Mouse (Mus musculus): ENCODE data around the gene Pik3r1.

Pik3r1 gene

DNA sequence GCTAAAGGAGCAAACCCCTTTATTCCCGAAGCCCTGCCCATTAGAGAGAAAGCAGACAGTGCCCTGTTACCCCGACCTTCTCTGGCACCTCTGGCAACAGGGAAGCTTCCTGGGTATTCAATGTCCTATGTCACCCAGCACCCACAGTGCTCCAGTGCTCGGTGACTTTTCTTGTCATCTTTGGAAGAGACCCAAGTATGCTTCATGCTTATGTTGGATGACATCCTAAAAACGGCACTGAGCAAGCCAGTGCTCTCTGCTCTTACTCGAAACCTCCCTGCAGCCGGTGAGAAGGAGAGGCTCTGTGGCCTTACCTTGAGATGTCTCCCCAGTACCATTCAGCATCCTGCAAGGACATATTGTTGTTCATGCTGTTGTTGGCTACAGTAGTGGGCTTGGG, 77.8 kb downstream of the Pik3r1 start:
- no peak for DNase-seq (ENCODE audit: low read depth in 1 of 2, low spot score in 2 of 2)

DNA sequence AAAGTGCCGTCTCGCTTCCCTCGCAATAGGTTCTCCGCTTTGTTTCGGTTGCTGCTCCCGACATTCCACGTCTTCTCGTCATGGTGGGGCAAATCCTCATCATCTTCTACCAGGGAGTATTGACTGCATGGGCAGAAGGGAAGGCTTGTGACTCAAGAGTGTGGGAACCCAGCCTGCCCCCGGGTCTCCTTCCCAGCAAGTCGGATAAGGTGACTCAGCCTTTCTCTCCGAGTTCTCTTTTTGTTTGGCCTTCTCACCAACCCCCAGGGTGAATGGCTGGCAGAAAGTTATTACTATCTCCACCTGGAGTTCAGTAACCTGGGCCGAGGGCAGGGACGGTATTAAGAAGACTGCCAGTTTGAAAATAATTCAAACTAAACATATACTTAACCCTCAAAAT, 81.8 kb downstream of the Pik3r1 start:
- DNase-seq (ENCODE audit: low read depth in 1 of 2, low spot score in 2 of 2) = no peak

DNA sequence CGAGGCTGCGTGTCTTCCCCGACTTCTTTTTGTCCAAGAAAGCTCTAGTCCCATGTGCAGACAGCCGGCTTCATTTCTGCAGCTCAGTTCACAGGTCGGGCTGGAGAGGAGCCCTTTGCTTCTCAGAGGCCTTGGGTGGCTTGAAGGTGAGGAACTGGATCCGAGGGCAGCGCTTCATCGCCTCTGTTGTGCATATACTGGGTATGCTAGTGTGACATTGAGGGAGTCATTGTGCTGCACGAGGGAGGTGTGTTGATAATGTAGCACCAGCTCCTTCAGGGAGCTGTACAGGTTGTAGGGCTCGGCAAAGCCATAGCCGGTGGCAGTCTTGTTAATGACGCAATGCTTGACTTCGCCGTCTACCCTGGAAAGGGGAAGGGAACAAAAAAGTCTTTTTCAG, 83.3 kb downstream of the Pik3r1 start:
- no peak for DNase-seq (ENCODE audit: low read depth in 1 of 2, low spot score in 2 of 2)

DNA sequence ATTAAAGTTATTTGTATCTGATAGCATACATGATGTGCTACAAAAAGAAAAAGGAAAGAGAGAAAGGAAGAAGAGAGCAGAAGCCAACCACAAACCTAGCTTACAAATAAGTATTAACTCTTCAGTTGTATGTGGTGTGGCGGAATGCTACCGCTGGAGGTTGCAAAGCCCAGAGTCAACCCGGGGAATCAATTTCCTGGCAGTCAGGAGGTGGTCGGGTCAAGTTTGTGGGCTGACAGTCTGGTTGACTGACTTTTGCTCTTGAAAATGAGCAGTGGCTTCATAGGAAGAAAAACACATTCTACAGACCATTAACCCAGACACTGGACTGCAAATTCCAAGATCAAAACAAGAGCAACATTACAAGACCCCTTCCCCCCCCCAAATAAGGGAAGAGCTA, 85.6 kb downstream of the Pik3r1 start:
- DNase-seq (ENCODE audit: low read depth in 1 of 2, low spot score in 2 of 2) = no peak

DNA sequence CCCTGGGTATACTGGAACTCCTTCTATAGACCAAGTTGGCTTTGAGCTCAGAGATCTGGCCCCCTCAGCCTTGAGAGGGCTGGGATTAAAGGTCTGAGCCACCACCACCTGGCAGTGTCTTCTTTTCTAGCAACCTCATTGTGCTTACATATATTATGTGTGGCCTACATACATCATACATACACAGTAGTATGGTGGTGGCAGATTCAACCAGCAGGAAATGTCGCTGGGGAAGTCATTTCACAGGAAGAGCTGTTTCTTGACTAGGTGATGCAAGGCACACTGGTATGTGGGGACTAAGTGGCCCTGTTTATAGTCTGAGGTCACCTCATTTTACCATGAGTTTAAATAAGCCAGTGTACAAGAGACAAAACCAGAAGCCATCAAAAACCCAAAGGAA, 87.9 kb downstream of the Pik3r1 start:
- no peak for DNase-seq (ENCODE audit: low read depth in 1 of 2, low spot score in 2 of 2)

DNA sequence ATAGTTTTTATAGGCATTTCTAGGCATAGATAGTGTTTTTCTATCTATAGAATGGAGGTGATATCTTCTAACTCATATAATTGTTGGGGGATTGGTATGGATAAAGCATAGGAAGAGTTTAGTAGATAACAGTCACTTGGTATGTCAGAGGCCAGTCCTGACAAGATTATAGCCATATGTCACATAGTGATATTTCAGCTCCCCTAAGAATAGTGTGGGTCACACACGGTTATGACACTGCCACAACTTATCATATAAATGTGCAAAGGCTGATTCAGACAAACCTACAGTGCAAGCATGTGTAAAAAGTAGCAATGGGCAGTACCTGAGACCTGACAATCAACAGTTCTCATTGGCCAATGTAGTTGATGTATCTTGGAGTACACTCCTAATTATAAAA, 89.0 kb downstream of the Pik3r1 start:
- DNase-seq (ENCODE audit: low read depth in 1 of 2, low spot score in 2 of 2) = no peak

DNA sequence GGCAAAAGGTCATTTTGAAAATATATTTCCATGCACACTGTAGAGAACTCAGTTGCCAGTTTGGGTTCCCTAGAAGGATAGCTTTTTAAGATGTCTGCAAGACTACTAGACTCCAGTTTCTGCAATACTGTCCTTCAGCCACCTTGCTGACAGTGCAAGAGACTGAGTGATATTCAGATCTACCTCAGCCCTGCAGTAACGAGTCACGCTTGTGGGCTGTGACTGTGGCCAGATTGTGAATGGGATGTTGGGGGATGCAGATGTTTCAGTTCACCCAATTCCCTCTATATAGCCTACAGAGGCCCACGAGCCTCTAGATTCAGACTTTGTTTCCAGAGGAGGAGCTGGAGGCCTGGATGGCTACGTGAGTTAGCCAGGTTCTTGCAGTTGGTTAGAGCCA, 90.0 kb downstream of the Pik3r1 start:
- no peak for DNase-seq (ENCODE audit: low read depth in 1 of 2, low spot score in 2 of 2)

DNA sequence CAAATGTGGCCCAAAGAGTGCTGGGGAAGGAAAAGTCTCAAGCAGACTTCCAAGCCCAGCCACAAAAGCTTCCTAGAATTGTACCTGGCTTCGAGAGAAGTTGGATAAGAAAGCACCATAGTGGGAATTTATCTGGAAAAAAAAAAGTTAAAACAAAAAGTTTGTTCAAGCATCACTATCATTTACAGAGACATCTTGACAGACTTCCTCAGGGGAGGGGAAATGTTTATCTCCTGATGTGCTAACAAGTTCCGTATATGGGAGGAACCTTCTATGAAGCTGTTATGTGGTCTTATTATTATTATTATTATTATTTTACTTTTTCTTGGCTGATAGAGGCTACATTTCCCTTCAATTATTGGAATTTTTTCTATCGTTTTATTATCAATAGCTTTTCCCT, 94.1 kb downstream of the Pik3r1 start:
- no peak for DNase-seq (ENCODE audit: low read depth in 1 of 2, low spot score in 2 of 2)

DNA sequence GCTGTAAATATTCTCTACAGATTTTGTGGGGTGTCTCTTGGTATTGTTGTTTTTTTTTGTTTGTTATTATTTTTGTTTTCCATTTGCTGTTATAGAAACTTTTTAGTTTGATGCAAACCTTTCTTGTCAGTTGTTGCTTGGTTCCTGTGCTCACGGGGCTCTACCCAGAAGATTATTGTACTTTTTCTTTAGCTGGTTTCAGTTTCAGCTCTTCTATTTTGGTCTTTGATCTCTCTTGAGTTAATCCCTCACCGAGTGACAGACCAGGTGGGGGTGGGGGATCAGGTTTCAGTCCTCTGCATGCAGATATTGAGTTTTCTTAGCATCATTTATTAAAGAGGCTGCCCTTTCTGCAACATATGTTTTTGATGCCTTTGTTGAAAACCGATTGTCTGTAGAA, 99.2 kb downstream of the Pik3r1 start:
- no peak for DNase-seq (ENCODE audit: low read depth in 1 of 2, low spot score in 2 of 2)

DNA sequence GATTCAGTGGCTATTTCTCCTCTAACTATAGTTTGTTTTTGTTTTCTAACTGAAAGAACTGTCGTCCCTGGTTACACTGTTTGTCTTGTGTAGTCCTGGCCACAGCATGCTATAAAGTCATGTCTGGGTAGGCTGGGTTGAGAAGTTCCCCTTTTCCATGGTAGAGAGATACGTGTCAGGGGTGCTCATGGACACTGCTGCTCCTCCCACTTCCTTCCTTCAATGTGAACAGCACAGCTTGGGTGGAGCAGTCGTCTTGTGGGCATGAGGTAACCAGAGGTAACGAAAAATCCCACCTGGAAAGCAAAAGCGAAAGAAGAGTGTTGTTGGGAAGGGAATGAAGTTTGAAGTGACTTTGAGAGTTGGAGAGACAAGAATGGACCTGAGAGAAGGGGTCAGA, 104.0 kb downstream of the Pik3r1 start:
- peak; percentile 35 to 73 for DNase-seq (ENCODE audit: low read depth in 1 of 2, low spot score in 2 of 2)

DNA sequence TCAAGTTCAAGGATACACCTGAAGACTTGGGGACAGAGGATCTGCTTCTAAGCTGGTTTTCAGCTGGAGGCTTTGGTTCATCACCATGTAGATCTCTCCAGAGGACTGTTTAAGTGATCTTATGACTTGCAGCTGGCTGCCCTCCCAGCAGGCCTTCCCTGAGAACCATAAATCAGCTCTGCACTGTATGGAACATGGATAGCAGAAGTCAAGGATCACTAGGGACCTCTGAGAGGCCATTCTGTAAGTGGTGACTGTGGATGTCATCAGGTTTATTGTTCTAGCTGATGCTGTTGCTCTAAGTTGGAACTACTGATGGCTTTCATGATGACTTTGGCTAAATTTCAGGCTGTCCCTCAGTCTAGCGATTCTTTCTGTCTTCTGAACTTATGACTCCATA, 105.1 kb downstream of the Pik3r1 start:
- no peak for DNase-seq (ENCODE audit: low read depth in 1 of 2, low spot score in 2 of 2)

DNA sequence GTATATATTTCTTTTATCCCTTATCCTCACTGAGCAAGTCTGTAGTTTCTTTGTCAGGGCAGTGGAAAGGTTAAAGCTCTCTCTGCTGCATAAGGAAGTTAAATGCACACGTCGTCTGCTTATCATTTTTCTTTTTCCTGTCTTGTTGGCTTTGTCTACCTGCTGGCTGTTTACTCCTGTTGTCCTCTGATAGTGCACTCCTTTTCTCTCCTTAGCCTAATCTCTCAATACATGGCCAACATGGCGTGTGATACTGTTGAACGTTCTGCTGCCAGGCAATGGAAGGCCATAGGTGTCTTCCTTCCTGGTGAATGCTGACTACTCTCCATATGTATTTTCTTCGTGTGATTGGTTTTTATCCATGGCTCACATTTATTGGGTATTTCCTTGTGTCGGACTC, 106.5 kb downstream of the Pik3r1 start:
- DNase-seq (ENCODE audit: low read depth in 1 of 2, low spot score in 2 of 2) = no peak

DNA sequence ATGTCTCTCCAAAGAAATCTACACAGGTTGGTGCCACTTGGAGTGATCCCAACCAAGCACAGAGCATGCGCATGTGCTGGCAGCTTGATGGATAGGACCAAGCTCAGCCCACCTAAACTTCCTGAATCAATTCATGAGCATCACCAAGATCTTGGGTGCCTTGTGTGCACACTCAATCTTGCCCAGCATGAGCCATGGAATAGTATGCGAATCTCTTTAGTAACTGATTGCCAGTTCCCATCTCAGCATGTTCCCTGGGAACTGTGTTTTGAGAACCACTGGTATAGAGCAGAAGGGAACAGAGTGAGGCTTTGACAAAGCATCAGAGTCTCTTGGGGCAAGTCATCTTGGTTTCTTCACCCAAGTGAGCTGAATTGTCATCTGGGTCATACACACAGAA, 107.8 kb downstream of the Pik3r1 start:
- no peak for DNase-seq (ENCODE audit: low read depth in 1 of 2, low spot score in 2 of 2)

DNA sequence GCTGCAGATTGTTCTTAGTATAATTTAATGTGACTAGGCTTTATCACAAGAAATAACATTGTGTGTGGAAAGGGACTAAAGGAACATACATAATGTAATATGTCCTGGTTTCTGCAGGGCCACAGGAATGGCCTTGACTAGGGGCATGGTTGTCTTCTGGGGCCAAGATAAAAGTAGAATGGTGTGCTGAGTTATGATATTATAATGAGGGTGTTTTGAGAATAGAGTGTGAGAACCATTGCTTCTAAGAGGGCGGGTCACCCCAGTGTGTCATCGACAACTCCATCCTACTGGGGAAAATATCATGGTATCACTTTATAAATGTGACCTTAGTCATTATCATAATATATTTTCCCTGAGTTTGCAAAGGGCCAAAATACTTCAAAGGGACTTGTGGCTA, 115.9 kb downstream of the Pik3r1 start:
- no peak for DNase-seq (ENCODE audit: low read depth in 1 of 2, low spot score in 2 of 2)

DNA sequence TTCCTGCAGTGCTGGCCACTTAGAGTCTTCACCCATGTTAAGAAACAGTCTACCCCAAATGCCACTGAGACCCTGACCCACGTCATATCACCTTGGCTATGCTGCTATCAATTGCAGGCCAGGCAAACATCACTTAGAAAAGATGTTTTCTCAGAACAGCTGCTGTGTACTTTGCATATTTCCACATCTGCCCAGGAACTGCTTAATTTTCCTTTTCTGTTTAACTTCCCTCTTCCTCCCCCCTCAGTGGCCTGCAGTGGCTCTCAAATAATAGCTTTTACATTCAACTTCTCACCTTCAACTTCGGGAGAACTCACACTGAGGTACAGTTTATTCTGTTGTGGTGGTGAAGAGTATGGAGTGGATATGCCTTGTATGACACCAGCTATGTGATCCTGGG, 126.4 kb downstream of the Pik3r1 start:
- no peak for DNase-seq (ENCODE audit: low read depth in 1 of 2, low spot score in 2 of 2)

DNA sequence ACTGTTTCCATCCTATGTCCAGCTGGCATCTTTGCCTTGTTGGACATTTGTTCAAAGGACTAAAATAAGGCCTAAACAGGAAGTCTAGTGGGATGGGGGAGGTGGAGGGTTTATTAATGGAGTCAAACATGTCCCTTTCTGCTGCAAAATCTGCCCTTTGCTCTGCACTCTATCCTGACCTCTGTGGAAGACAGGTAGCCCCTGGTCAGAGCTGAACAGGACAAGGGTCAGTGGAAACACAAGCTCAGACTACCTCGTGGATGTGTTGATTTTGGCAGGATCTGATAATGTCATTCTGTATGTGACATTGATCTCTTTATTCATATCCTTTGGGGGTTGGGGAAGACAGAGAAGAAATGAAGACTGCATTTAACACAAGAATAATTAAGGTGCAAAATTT, 132.2 kb downstream of the Pik3r1 start:
- no peak for DNase-seq (ENCODE audit: low read depth in 1 of 2, low spot score in 2 of 2)

DNA sequence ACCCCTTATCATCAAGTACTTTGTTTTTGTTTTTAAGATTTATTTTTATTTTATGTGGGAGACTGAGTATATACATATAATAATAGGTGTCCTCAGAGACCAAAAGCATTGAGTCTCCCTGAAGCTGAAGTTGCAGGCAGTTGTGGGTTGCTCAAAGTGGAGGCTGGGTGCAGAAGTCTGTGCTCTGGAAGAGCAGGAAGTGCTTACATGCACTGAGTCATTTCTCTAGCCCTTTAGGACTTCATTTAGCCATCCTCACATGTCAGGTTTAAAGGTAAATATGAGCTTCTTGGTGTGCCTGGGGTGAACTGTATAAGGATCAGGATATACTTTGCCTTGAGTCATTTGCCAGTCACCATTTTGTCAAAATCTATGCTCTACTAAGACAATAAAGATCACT, 133.6 kb downstream of the Pik3r1 start:
- no peak for DNase-seq (ENCODE audit: low read depth in 1 of 2, low spot score in 2 of 2)

DNA sequence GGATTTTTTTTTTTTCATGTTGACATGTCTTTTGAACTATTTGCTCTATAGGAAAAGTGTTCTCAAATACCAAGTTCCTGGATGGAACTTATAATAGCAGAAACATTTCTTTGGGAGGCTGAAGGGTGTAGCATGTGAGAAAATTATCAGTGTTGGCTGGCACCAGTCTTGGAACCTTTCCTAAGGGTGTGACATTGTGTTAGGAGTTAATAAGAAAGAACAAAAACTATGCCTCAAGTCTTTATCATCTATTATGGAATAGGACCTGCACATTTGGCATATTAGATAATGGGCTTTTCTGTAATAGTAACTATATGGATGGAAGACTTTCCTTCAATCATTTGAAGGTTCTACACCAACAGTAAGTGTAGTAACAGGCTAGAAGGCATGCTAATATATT, 134.4 kb downstream of the Pik3r1 start:
- no peak for DNase-seq (ENCODE audit: low read depth in 1 of 2, low spot score in 2 of 2)

DNA sequence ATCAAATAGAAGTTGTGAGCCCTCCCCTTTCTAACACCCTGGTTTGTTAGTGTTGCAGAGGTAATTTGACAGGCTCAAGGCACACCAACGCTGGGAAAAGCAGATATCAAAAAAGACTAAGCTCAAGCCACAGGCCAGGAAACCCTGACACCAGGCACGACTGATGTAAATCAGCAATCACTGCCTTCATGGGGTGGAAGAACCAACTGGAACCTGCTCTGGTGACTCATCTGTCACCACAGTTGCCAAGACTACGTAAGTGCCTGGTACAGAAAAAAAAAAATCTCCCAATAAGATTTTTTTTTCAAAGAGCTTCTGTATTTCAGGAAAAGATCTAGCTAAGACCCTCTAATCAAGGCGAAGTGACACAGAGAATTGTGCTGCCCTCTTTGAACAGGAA, 135.2 kb downstream of the Pik3r1 start:
- no peak for DNase-seq (ENCODE audit: low read depth in 1 of 2, low spot score in 2 of 2)

DNA sequence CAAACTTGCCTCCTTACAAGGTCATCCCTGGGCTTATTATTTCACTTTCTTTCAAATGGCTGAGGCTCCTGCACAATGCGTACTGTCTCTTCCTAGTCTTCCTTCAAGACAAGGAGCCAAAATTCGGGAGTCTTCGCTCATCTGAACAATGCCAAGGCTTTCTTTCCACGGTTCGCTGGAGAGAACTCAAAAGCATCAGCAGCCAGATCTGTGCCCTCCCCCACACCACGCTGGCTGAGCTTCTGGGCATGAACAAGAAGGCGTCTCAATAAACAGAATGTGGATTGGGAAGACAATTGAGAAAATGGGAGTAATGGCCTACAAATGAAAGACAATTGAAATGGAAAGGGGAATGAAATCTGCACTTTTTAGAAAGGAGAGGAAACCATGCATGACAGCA, 136.5 kb downstream of the Pik3r1 start:
- DNase-seq (ENCODE audit: low read depth in 1 of 2, low spot score in 2 of 2) = no peak
